Mouse (Mus musculus) hindbrain, embryonic 14.5 days (tissue): ENCODE measurements around the gene Gh. TPM values are rescaled to one million over a fixed set of nuclear protein-coding genes. Genes with fewer than 3 reads are reported as not detected.
A peak's percentile ranks its signal among the peaks of the same experiment; 100 is the strongest.

Experiments
- ATAC-seq: fragments of 200-750 bp; cut with Nextera tagmentation; 2 replicates; pipeline ENCODE4 v1.8.0; 2017; ENCODE audit warnings: moderate number of reproducible peaks, mild to moderate bottlenecking, moderate TSS enrichment, moderate library complexity; ENCODE audit not compliant: low FRiP score
- DNase-seq: peaks from one replicate; pipeline ENCODE4 v3.0.0-alpha.2; 2015; ENCODE audit warnings: low spot score
- H3K27ac ChIP-seq: fragments of 300-500 bp; sonication (generic); 2 replicates; pipeline ENCODE4 v1.5.1; 2014; ENCODE audit warnings: mild to moderate bottlenecking, moderate library complexity
- H3K27me3 ChIP-seq: fragments of 300-500 bp; sonication (generic); 2 replicates; pipeline ENCODE4 v1.6.1; 2014; ENCODE audit warnings: mild to moderate bottlenecking, low read length, mixed read lengths; ENCODE audit not compliant: control insufficient read depth, insufficient read depth
- H3K36me3 ChIP-seq: fragments of 300-500 bp; sonication (generic); replicated peaks from 2 replicates; pipeline ENCODE4 v1.6.1; 2014; ENCODE audit not compliant: control insufficient read depth, insufficient read depth
- H3K4me1 ChIP-seq: fragments of 300-500 bp; sonication (generic); replicated peaks from 2 replicates; pipeline ENCODE4 v1.6.1; 2014; ENCODE audit warnings: antibody characterized with exemption, low read length, mixed read lengths; ENCODE audit not compliant: control insufficient read depth, insufficient read depth
- H3K4me2 ChIP-seq: fragments of 300-500 bp; sonication (generic); replicated peaks from 2 replicates; pipeline ENCODE4 v1.6.1; 2014; ENCODE audit warnings: mild to moderate bottlenecking, moderate library complexity
- H3K4me3 ChIP-seq: fragments of 300-500 bp; sonication (generic); replicated peaks from 2 replicates; pipeline ENCODE4 v1.5.1; 2014; ENCODE audit warnings: mild to moderate bottlenecking, low read length
- H3K9ac ChIP-seq: fragments of 300-500 bp; sonication (generic); 2 replicates; pipeline ENCODE4 v1.6.1; 2014
- H3K9me3 ChIP-seq: fragments of 300-500 bp; sonication (generic); 2 replicates; pipeline ENCODE4 v1.6.1; 2016; ENCODE audit warnings: low read length; ENCODE audit not compliant: control insufficient read depth
- WGBS: fragments of 180-500 bp; shearing (Covaris S2); extraction: QIAGEN DNeasy Blood & Tissue Kit; methylation state at CpG from one replicate; pipeline ENCODE4 v1.1.7; 2014; 5-methylcytosine and 5-hydroxymethylcytosine counted together
- polyA plus RNA-seq: library from polyadenylated mRNA; unstranded; fragments of >200 nt; fragmentation: Nextera tagmentation; extraction: Ambion mirVana; gene quantifications from 2 replicates; pipeline ENCODE4 v1.2.1, GENCODE M21; 2014

The Gh gene
- polyA plus RNA-seq, 1 experiment from 2014 or later: not detected

GRCm38 (mm10) chr11:106255174-106255573 lies 46.5 kb downstream of the Gh start:
- ATAC-seq (no peak), DNase-seq (no peak)
- Histone ChIP-seq H3K27ac (no peak overlapping the region), H3K9me3 (no peaks in the 10 kb centered on the region), H3K4me3 (peak overlapping the region; percentile 77), H3K4me2 (peak overlapping the region; percentile 97), H3K4me1 (peaks cover 18% of the 10 kb centered on the region), H3K36me3 (peaks cover 57% of the 10 kb centered on the region), H3K9ac (peak overlapping the region; percentile 88), H3K27me3 (no peaks in the 10 kb centered on the region)
- 5% methylated on average over 22 of the region's 22 CpGs for WGBS

- Histone ChIP-seq H3K4me1 (peaks cover 18% of the 10 kb centered on the region), H3K4me2 (peak overlapping the region; percentile 97), H3K27me3 (no peaks in the 10 kb centered on the region), H3K27ac (no peak overlapping the region), H3K9me3 (no peaks in the 10 kb centered on the region), H3K36me3 (peaks cover 61% of the 10 kb centered on the region), H3K4me3 (peak overlapping the region; percentile 77), H3K9ac (peak overlapping the region; percentile 88)
- WGBS: 27% methylated on average over 2 of the region's 2 CpGs
- no peak for ATAC-seq
- DNase-seq: no peak
Measured at GRCm38 (mm10) chr11:106254767-106255166, 46.9 kb downstream of the Gh start.

Other genes starting within 250 kb of the Gh start
- gene Taco1, start 235.8 kb downstream of the Gh start, polyA plus RNA-seq: 5.0 and 5.9 TPM in 2 replicates
- 16.5 and 18.7 TPM in 2 replicates for gene Map3k3, start 217.3 kb downstream of the Gh start, polyA plus RNA-seq
- gene Gm10840, start 141.0 kb downstream of the Gh start, polyA plus RNA-seq: not detected in 2 replicates
- 140 and 158 TPM in 2 replicates for gene Limd2, start 141.0 kb downstream of the Gh start, polyA plus RNA-seq
- gene Strada, start 99.7 kb downstream of the Gh start, polyA plus RNA-seq: 27.4 and 30.1 TPM in 2 replicates
- 76.6 and 94.5 TPM in 2 replicates for gene Ccdc47, start 85.5 kb downstream of the Gh start, polyA plus RNA-seq
- gene Ddx42, start 84.9 kb downstream of the Gh start, polyA plus RNA-seq: 78.0 and 82.2 TPM in 2 replicates
- gene Ftsj3, start 45.8 kb downstream of the Gh start, polyA plus RNA-seq: 31.4 and 31.9 TPM in 2 replicates
- gene Psmc5, start 45.7 kb downstream of the Gh start, polyA plus RNA-seq: 282 and 287 TPM in 2 replicates
- gene Smarcd2, start 28.9 kb downstream of the Gh start, polyA plus RNA-seq: 12.8 and 16.8 TPM in 2 replicates
- 0.08 and 0.43 TPM in 2 replicates for gene Tcam1, start 25.2 kb downstream of the Gh start, polyA plus RNA-seq
- gene Cd79b, start 12.9 kb upstream of the Gh start, polyA plus RNA-seq: 0.86 and 0.92 TPM in 2 replicates
- gene Scn4a, start 51.4 kb upstream of the Gh start, polyA plus RNA-seq: not detected in 2 replicates
- gene Prr29, start 63.6 kb upstream of the Gh start, polyA plus RNA-seq: not detected in 2 replicates
- 13.6 and 18.6 TPM in 2 replicates for gene Icam2, start 86.2 kb upstream of the Gh start, polyA plus RNA-seq
- 5.0 and 7.2 TPM in 2 replicates for gene Ern1, start 186.0 kb upstream of the Gh start, polyA plus RNA-seq